Mouse (Mus musculus): ENCODE measurements around the gene Mgp.

DNA sequence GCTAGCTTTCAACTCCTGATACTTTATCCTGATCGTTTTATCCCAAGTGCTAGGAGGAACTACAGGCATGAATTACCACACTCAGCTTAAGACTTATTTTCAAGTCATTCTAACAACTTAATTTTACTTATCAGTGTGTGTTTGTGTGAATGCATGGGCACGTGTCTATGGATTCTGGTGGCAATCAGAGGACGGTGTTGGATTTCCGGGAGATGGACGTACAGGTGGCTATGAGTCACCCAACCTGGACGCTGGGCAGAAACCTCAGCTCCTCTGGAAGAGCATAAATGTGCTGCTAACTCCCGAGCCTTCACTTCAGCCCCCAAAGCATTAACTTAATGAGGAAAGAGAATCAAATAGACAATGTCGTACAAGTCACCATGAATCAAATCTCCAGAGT, 50.6 kb downstream of the Mgp start:
- TF ChIP-seq TCF12 (IDR thresholded peaks at IDR 0.05; ENCODE audit: insufficient read depth, poor library complexity, severe bottlenecking) (no peak), USF1 (IDR thresholded peaks at IDR 0.05; ENCODE audit: low read depth) (no peak), MYOG (IDR thresholded peaks at IDR 0.05; ENCODE audit: control insufficient read depth in 1 of 3, insufficient read depth in 1 of 3, insufficient read length in 2 of 3, low read depth in 2 of 3) (no peak), MAX (IDR thresholded peaks at IDR 0.05; ENCODE audit: low read depth) (no peak), CEBPB (IDR thresholded peaks at IDR 0.05; ENCODE audit: insufficient read depth, poor library complexity, severe bottlenecking) (no peak), POLR2AphosphoS2 (IDR thresholded peaks at IDR 0.05; ENCODE audit: insufficient read length, low read depth) (no peak), POLR2A (IDR thresholded peaks at IDR 0.05; ENCODE audit: insufficient read length, low read depth) (no peak)

All from myocyte (in vitro differentiated cells).